ENCODE assay signal across 15 mouse cellular contexts in genomic region chr19:58886467-58886866, GRCm38 (mm10). TPM values are rescaled to one million over a fixed set of nuclear protein-coding genes. Genes with fewer than 3 reads are reported as not detected.
DNase-seq lines count a peak whose midpoint lies in the region; ATAC-seq and TF ChIP-seq lines count a peak whose summit lies in the region.
"Had no signal": no experiment of that assay in that cellular context is flagged by ENCODE, and none has a peak within 500 bp of the region (broad histone marks: within the 10 kb centered on the region; RNA-seq: fewer than 3 reads in every experiment).

No protein-coding gene starts in this region.

- peak; percentile 17 for DNase-seq in CD4-positive, CD25-positive, alpha-beta regulatory T cell, adult 2 months (ENCODE audit: low read depth, low spot score)
- DNase-seq in layer of hippocampus, adult 2 months (ENCODE audit: low spot score in 2 of 2): no peak
- DNase-seq in layer of hippocampus, adult 9-11 months: no peak
- DNase-seq in thymus, postnatal 14 days: peak; percentile 21
- no peak for DNase-seq in thymus, adult 18-20 months
- DNase-seq in right cerebral cortex, postnatal 4 days: no peak
- DNase-seq in embryo, embryonic 9.5 days (ENCODE audit: extremely low spot score): no peak
- DNase-seq: gastrocnemius, postnatal 36 days; kidney, postnatal 14 days; lung, postnatal 14 days had no signal

- H3K27ac ChIP-seq in layer of hippocampus, adult 2 months: no peak overlapping the region
- H3K27ac ChIP-seq: hindbrain, embryonic 15.5 days; midbrain, embryonic 15.5 days; neural tube, embryonic 13.5 days had no signal

- ATAC-seq in CD4-positive, CD25-positive, alpha-beta regulatory T cell, adult 4 months: no peak
- ATAC-seq: midbrain, embryonic 15.5 days had no signal

- peak; percentile 48 for TF ChIP-seq CTCF in layer of hippocampus, adult 2 months (conservative IDR thresholded peaks at IDR 0.05)

- no peak overlapping the region for H3K4me3 ChIP-seq in layer of hippocampus, adult 2 months
- H3K4me3 ChIP-seq: hindbrain, embryonic 15.5 days; midbrain, embryonic 15.5 days; neural tube, embryonic 13.5 days had no signal

RNA-seq across cellular contexts. Expression of gene Eno4, which starts 56.8 kb away (rescaled TPM):
- not detected for polyA plus RNA-seq in CD4-positive, CD25-positive, alpha-beta regulatory T cell, adult 4 months (2017; shearing (Covaris generic))
- total RNA-seq in layer of hippocampus, adult 2 months (2021): 1 to 10 TPM; 1.5 to 1.9 TPM
- total RNA-seq: common myeloid progenitor, adult 5-6 weeks; gastrocnemius, postnatal 36 days had no signal

RNA-seq across cellular contexts. Expression of gene Hspa12a, which starts 57.0 kb away (rescaled TPM):
- polyA plus RNA-seq in CD4-positive, CD25-positive, alpha-beta regulatory T cell, adult 4 months (2017; shearing (Covaris generic)): 1 to 10 TPM in 1 of 2 experiments, under 1 TPM in 1; 0.98 to 2.1 TPM
- 100 to 1,000 TPM; 239 to 246 TPM for total RNA-seq in layer of hippocampus, adult 2 months (2021)
- total RNA-seq: common myeloid progenitor, adult 5-6 weeks had no signal

Comparison
In these comparisons a context has a peak if more than half of its experiments do, and no peak if none do; other contexts are left out.
1. DNase-seq: peak in CD4-positive, CD25-positive, alpha-beta regulatory T cell, adult 2 months (single experiment) and thymus, postnatal 14 days (single experiment); none in layer of hippocampus, adult 2 months (0 of 2), layer of hippocampus, adult 9-11 months (single experiment), thymus, adult 18-20 months (0 of 2), right cerebral cortex, postnatal 4 days (single experiment) and embryo, embryonic 9.5 days (single experiment).